Mouse (Mus musculus) kidney, adult 2 months (tissue): ENCODE data around the gene Fads1.

ENCODE experiments used
- CTCF ChIP-seq: fragments of 200-500 bp; conservative IDR thresholded peaks from 2 replicates; pipeline ENCODE4 v1.5.1; 2011; ENCODE audit warnings: low read depth, mild to moderate bottlenecking, control low read depth, low read length, moderate library complexity, mixed read lengths; ENCODE audit not compliant: insufficient read depth, insufficient read length
- POLR2A ChIP-seq: fragments of 200-500 bp; IDR thresholded peaks from one replicate; pipeline ENCODE4 v1.6.1; 2011; ENCODE audit warnings: low read depth, low read length, control low read depth

DNA sequence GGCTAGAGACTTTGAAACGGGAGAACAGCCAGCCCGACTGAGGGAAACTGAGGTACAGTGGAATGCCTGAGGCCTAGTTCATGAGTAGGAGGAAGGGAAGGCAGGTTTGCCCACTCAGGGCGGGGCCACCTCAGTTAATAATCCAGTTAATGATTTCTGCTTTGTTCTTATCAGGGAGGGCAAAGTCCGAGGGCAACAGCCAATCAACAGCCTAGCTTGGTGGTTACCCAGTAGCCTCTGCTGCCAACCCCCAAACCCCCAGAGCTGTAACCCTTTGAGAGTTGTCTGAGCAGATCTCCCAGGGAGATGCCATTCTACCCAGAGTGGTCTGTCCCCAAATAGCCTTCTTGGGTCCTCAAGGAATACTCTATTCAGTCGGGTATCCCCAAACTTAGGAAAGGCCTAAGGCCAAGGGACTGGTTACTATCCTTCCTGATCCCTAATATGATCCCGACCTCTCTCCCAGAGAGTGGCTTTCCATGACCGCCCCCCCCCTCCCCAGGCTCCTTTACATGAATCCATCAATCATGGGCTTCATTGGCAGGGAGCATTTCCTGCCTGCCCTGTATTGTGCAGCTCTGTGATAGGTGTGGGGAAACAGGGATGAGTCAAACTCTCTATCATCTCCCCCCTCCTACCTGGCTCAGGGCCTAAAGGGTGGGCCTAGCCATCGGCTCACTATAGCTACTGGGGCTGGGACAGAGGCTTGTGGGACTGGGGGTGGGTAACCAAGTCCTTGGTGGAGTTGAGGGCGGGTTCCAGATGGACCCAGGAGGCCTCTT, 53.3 kb downstream of the Fads1 start:
- TF ChIP-seq CTCF (no peak), POLR2A (no peak)
